Mouse (Mus musculus) olfactory bulb, adult 2 months (tissue): ENCODE measurements at regions not wholly inside any gene's neighbourhood (a gene's known extent, or its start where the extent isn't known, plus 50 kb on each side); places are given as distances from the start of the nearest gene placed in this dataset.

Source experiments
- CTCF ChIP-seq: fragments of 200-500 bp; IDR thresholded peaks from 2 replicates; pipeline ENCODE4 v1.5.1; 2012; ENCODE audit warnings: low read depth, mild to moderate bottlenecking, low read length, moderate library complexity; ENCODE audit not compliant: insufficient read depth
- POLR2A ChIP-seq: fragments of 200-500 bp; IDR thresholded peaks from 2 replicates; pipeline ENCODE4 v1.6.1; 2012; ENCODE audit warnings: mild to moderate bottlenecking, low read depth, low read length, moderate library complexity; ENCODE audit not compliant: insufficient read depth

- TF ChIP-seq CTCF (no peak), POLR2A (no peak)
Measured at GRCm38 (mm10) chr13:72767306-72767705, 138.7 kb downstream of the Irx2 start.
